Mouse (Mus musculus): Measurements from ENCODE around the gene Stard10.

DNA sequence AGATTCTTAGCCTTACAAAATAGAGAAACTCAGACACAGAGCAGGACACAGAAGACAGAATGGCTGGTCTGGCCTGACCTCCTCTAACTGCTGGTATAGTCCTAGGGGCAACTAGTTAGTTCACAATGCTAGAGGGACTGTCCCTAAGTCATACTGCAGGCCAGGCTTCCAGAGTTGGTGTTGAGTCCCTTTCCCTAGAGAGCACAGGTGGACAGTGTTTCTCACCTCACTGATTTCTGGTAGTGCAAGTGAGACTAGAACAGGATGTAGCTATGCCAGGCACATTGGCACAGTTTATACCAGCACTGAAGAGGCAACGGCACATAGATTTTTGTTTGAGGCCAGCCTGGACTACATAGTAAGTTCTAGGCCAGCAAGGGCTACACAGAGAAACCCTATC is 24.2 kb upstream of the Stard10 start:
- no peak for TF ChIP-seq CTCF (IDR thresholded peaks at IDR 0.05; ENCODE audit: insufficient read depth, low read length)
- TF ChIP-seq POLR2A (IDR thresholded peaks at IDR 0.05; ENCODE audit: borderline replicate concordance, extremely low read depth, low read depth, low read length) = no peak

Data from lung, adult 2 months (tissue).